Mouse (Mus musculus) limb, embryonic 12.5 days (tissue): ENCODE data around the gene Hoxc8. TPM values are rescaled to one million over a fixed set of nuclear protein-coding genes. Genes with fewer than 3 reads are reported as not detected.

ENCODE experiments used
- ATAC-seq: fragments of 200-750 bp; cut with Nextera tagmentation; 2 replicates; pipeline ENCODE4 v1.8.0; 2017; ENCODE audit warnings: low read depth, moderate TSS enrichment; ENCODE audit not compliant: insufficient number of reproducible peaks, insufficient read depth, low FRiP score, low TSS enrichment
- H3K27ac ChIP-seq: fragments of 300-500 bp; sonication (generic); 2 replicates; pipeline ENCODE4 v1.5.1; 2016; ENCODE audit warnings: mild to moderate bottlenecking, moderate library complexity
- H3K27me3 ChIP-seq: fragments of 300-500 bp; sonication (generic); 2 replicates; pipeline ENCODE4 v1.6.1; 2016; ENCODE audit warnings: mild to moderate bottlenecking, moderate library complexity
- H3K36me3 ChIP-seq: fragments of 300-500 bp; sonication (generic); 2 replicates; pipeline ENCODE4 v1.6.1; 2016; ENCODE audit warnings: mild to moderate bottlenecking, moderate library complexity
- H3K4me1 ChIP-seq: fragments of 300-500 bp; sonication (generic); replicated peaks from 2 replicates; pipeline ENCODE4 v1.6.1; 2016
- H3K4me2 ChIP-seq: fragments of 300-500 bp; sonication (generic); 2 replicates; pipeline ENCODE4 v1.6.1; 2016; ENCODE audit warnings: mild to moderate bottlenecking, moderate library complexity
- H3K4me3 ChIP-seq: fragments of 300-500 bp; sonication (generic); replicated peaks from 2 replicates; pipeline ENCODE4 v1.5.1; 2016; ENCODE audit warnings: mild to moderate bottlenecking
- H3K9ac ChIP-seq: fragments of 300-500 bp; sonication (generic); replicated peaks from 2 replicates; pipeline ENCODE4 v1.6.1; 2016; ENCODE audit warnings: mild to moderate bottlenecking, moderate library complexity
- H3K9me3 ChIP-seq: fragments of 300-500 bp; sonication (generic); 2 replicates; pipeline ENCODE4 v1.6.1; 2016; ENCODE audit warnings: mild to moderate bottlenecking, moderate library complexity
- WGBS: fragments of 180-500 bp; shearing (Covaris S2); methylation state at CpG from one replicate; pipeline ENCODE4 v1.1.7; 2016; 5-methylcytosine and 5-hydroxymethylcytosine counted together
- polyA plus RNA-seq: library from polyadenylated mRNA; unstranded; fragments of >200 nt; fragmentation: Nextera tagmentation; extraction: Ambion mirVana; gene quantifications from 2 replicates; pipeline ENCODE4 v1.2.1, GENCODE M21; 2016

Hoxc8 gene
- polyA plus RNA-seq, 1 experiment from 2014 or later, result 3.9 TPM

- H3K4me3 ChIP-seq, result peak overlapping the region; percentile 29
- 4% methylated on average over 28 of the region's 28 CpGs for WGBS
- no peaks in the 10 kb centered on the region for H3K36me3 ChIP-seq
- H3K9me3 ChIP-seq, result no peaks in the 10 kb centered on the region
- H3K9ac ChIP-seq, result peak overlapping the region; percentile 47; the same call in 1 of the 2 replicates
- H3K27ac ChIP-seq, result no peak overlapping the region
- H3K4me2 ChIP-seq, result peak overlapping the region; percentile 46
- H3K27me3 ChIP-seq, result peaks cover 95% of the 10 kb centered on the region
- ATAC-seq, result no peak
- H3K4me1 ChIP-seq, result peaks cover 70% of the 10 kb centered on the region
These were observed 20.6 kb downstream of the Hoxc8 start for GRCm38 (mm10) chr15:103010847-103011555.

DNA sequence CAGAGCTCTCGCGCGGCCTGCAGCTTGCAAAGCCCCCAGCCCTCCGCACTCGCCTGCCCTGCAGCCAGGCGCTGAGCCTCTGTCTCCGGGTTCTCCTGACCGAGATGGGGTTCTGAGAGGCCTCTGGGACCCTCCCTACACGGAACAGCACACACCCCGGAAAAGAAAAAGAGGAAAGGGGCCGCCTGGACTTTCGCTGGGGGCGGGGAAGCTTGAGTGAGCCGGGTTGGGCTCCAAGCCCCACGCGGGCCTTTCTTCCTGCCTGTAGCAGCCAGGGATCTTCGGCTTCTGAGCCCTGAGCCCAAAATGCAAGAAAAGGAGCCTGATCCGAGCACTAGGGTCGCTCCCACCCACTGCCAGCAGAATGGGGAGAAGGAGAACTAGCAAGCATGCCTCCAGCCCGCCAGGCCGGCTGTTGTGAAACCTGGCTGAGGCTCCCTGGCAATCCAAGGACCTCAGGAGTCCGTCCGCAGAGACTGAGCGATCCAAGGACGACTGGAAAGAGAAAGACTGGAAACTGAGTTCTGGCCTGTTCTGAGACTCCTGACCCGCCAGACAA, 21.6 kb downstream of the Hoxc8 start:
- Histone ChIP-seq H3K9me3 (no peaks in the 10 kb centered on the region), H3K9ac (0 out of 2 replicates have a peak overlapping the region, but pooled peaks have one; percentile 40), H3K36me3 (no peaks in the 10 kb centered on the region), H3K4me3 (peak overlapping the region; percentile 19; the same call in 1 of the 2 replicates), H3K27me3 (peaks cover 96% of the 10 kb centered on the region), H3K27ac (no peak overlapping the region), H3K4me1 (peaks cover 67% of the 10 kb centered on the region), H3K4me2 (peak overlapping the region; percentile 32)
- 6% methylated on average over 26 of the region's 26 CpGs for WGBS
- ATAC-seq, result no peak

- ATAC-seq, result no peak
- no peak overlapping the region for H3K9ac ChIP-seq
- WGBS, result 5% methylated on average over 17 of the region's 17 CpGs
- no peak overlapping the region for H3K27ac ChIP-seq
- H3K4me1 ChIP-seq, result peaks cover 76% of the 10 kb centered on the region
- peaks cover 98% of the 10 kb centered on the region for H3K27me3 ChIP-seq
- H3K36me3 ChIP-seq, result no peaks in the 10 kb centered on the region
- no peaks in the 10 kb centered on the region for H3K9me3 ChIP-seq
- H3K4me2 ChIP-seq, result peak overlapping the region; percentile 55
- peak overlapping the region; percentile 34; the same call in 1 of the 2 replicates for H3K4me3 ChIP-seq
These were observed 23.0 kb downstream of the Hoxc8 start for GRCm38 (mm10) chr15:103013238-103013984.

- no peaks in the 10 kb centered on the region for H3K36me3 ChIP-seq
- H3K9me3 ChIP-seq, result no peaks in the 10 kb centered on the region
- WGBS, result under 1% methylated on average over 45 of the region's 57 CpGs
- peak overlapping the region; percentile 34 for H3K4me3 ChIP-seq
- H3K4me2 ChIP-seq, result peak overlapping the region; percentile 55
- H3K27me3 ChIP-seq, result peaks cover 98% of the 10 kb centered on the region
- peak overlapping the region; percentile 42 for H3K9ac ChIP-seq
- H3K27ac ChIP-seq, result peak overlapping the region; percentile 83; the same call in 1 of the 2 replicates
- ATAC-seq, result peak; percentile 70
- H3K4me1 ChIP-seq, result peaks cover 82% of the 10 kb centered on the region
These were observed 24.0 kb downstream of the Hoxc8 start for GRCm38 (mm10) chr15:103014166-103015008.

- ATAC-seq, result peak; percentile 29
- Histone ChIP-seq H3K4me3 (peak overlapping the region; percentile 34), H3K4me1 (peaks cover 76% of the 10 kb centered on the region), H3K36me3 (no peaks in the 10 kb centered on the region), H3K4me2 (peak overlapping the region; percentile 55), H3K9me3 (no peaks in the 10 kb centered on the region), H3K9ac (peak overlapping the region; percentile 42), H3K27me3 (peaks cover 98% of the 10 kb centered on the region), H3K27ac (peak overlapping the region; percentile 83; the same call in 1 of the 2 replicates)
- under 1% methylated on average over 26 of the region's 28 CpGs for WGBS
These were observed 24.6 kb downstream of the Hoxc8 start for GRCm38 (mm10) chr15:103015009-103015399.

DNA sequence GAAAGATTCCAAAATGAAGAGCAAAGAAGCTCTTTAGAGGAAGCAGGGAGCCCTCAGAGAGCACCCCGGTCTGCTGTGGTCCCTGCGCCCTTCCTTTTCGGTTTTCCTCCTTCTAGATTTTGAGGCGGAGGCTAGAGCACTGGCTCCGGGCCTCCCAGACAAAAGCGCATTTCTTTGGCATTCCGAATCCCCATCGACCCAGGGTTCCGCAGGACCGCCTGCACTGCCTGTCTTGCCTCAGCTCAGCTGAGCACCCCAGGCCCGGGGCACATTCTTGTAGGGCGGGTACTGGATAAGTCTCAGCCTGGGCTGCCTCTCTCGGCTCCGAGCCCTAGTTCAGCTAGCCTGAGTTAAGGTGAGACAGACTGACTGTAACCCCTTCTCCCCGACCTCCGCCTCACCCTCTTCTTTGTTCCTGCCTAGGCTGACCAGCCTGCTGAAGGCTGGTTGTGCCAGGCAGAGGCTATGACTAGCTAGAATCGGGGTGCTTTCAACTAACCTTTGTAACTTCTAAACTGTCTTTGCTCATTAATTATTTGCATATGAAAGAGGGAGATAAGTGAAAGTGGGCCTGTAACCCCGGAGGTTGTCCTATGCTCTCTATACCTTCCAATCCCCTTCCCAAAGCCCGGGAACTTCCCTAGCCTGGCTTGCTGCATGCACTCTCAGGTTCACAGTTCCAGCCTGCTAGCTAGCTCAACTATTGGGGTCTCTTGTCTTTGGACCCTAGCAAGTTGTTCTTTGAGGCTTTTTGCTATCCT, 25.2 kb downstream of the Hoxc8 start:
- no peaks in the 10 kb centered on the region for H3K9me3 ChIP-seq
- no peaks in the 10 kb centered on the region for H3K36me3 ChIP-seq
- ATAC-seq, result no peak
- H3K4me1 ChIP-seq, result peaks cover 70% of the 10 kb centered on the region
- peak overlapping the region; percentile 42; the same call in 1 of the 2 replicates for H3K9ac ChIP-seq
- peak overlapping the region; percentile 55 for H3K4me2 ChIP-seq
- 5% methylated on average over 19 of the region's 19 CpGs for WGBS
- H3K4me3 ChIP-seq, result peak overlapping the region; percentile 34
- peak overlapping the region; percentile 83; the same call in 1 of the 2 replicates for H3K27ac ChIP-seq
- H3K27me3 ChIP-seq, result peaks cover 98% of the 10 kb centered on the region

- H3K27me3 ChIP-seq, result peaks cover 99% of the 10 kb centered on the region
- no peak within 1 kb of the TSS for H3K4me3 ChIP-seq
- no peak for ATAC-seq
- WGBS, result 10% methylated on average over 9 of the region's 9 CpGs
- H3K27ac ChIP-seq, result no peak within 1 kb of the TSS
- H3K36me3 ChIP-seq, result no peaks in the 10 kb centered on the region
- H3K9ac ChIP-seq, result no peak within 1 kb of the TSS
- no peak within 1 kb of the TSS; the same call in 1 of the 2 replicates for H3K4me2 ChIP-seq
- H3K4me1 ChIP-seq, result peaks cover 52% of the 10 kb centered on the region
- H3K9me3 ChIP-seq, result no peaks in the 10 kb centered on the region
These were observed 28.2 kb downstream of the Hoxc8 start, which contains the start of gene Hoxc4 for GRCm38 (mm10) chr15:103018636-103019035. TSS of gene Hoxc4 (plus strand) at chr15:103018934.

GRCm38 (mm10) chr15:103020899-103021418, 30.6 kb downstream of the Hoxc8 start:
- H3K4me3 ChIP-seq, result no peak overlapping the region
- H3K4me1 ChIP-seq, result peaks cover 30% of the 10 kb centered on the region
- no peak for ATAC-seq
- H3K9me3 ChIP-seq, result no peaks in the 10 kb centered on the region
- H3K4me2 ChIP-seq, result no peak overlapping the region
- H3K9ac ChIP-seq, result no peak overlapping the region
- 3% methylated on average over 8 of the region's 8 CpGs for WGBS
- peaks cover 96% of the 10 kb centered on the region for H3K27me3 ChIP-seq
- H3K27ac ChIP-seq, result no peak overlapping the region
- H3K36me3 ChIP-seq, result no peaks in the 10 kb centered on the region

DNA sequence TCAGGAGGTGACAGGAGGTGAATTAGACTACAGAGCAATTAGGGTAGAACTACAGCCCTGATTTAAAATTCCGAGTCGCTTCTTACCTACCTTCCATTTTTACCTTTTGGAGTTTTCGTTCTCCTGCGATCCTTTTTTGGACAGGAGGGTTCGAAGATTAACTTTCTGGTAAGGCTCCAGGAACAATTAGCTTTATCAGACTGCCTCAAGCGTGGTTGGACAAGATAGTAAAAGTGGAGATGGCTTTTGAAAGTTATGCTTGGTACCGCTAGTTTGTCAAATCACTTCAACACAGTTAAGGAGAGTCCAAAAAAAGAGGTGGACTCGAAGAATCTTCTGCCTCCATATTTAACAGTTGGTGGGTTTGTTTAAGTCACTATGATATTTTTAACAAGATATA, 31.1 kb downstream of the Hoxc8 start:
- H3K36me3 ChIP-seq, result no peaks in the 10 kb centered on the region
- no peaks in the 10 kb centered on the region for H3K9me3 ChIP-seq
- peaks cover 28% of the 10 kb centered on the region for H3K4me1 ChIP-seq
- H3K4me3 ChIP-seq, result no peak overlapping the region
- H3K27me3 ChIP-seq, result peaks cover 96% of the 10 kb centered on the region
- ATAC-seq, result no peak
- no peak overlapping the region for H3K4me2 ChIP-seq
- no peak overlapping the region for H3K27ac ChIP-seq
- H3K9ac ChIP-seq, result no peak overlapping the region
- 16% methylated on average over 8 of the region's 8 CpGs for WGBS

DNA sequence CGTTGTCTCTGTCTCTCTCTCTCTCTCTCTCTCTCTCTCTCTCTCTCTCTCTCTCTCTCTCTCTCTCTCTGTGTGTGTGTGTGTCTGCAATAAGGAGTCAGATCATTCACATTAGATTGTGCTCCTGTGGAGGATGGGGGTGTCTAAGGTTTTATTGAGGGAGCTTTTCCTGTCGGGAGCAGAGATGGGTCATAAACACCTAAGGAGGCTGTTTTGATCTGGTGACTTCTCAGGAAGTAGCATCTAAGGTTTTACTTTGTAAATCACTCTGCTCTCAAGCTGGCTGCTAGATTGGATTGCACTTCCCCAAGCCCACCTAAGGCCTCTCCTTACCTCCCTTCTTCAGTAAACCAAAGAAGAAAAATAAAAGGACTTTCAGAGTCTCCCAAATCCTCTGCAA, 33.7 kb downstream of the Hoxc8 start:
- no peak for ATAC-seq
- H3K4me1 ChIP-seq, result 0 out of 2 replicates have a peak, but pooled peaks cover 2% of the 10 kb centered on the region
- no peak overlapping the region for H3K27ac ChIP-seq
- WGBS, result 0% methylated on average over 2 of the region's 2 CpGs
- no peak overlapping the region for H3K4me3 ChIP-seq
- no peak overlapping the region for H3K9ac ChIP-seq
- no peaks in the 10 kb centered on the region for H3K36me3 ChIP-seq
- peaks cover 96% of the 10 kb centered on the region for H3K27me3 ChIP-seq
- no peaks in the 10 kb centered on the region for H3K9me3 ChIP-seq
- no peak overlapping the region for H3K4me2 ChIP-seq
